Mouse (Mus musculus) cerebellum, postnatal 14 days (tissue): ENCODE data around the gene Epha3.

Experiments
- DNase-seq, 2 experiments: peaks; one replicate each; pipeline ENCODE4 v3.0.0; 2021; ENCODE audit warnings: mixed read lengths in 2 of 2

The Epha3 gene

GRCm38 (mm10) chr16:63646577-63646976 is 217.4 kb downstream of the Epha3 start:
- DNase-seq: no peak

- DNase-seq: no peak
Observed at GRCm38 (mm10) chr16:63642641-63643040, 221.3 kb downstream of the Epha3 start.

- DNase-seq: no peak
Observed at GRCm38 (mm10) chr16:63641603-63642002, 222.4 kb downstream of the Epha3 start.

GRCm38 (mm10) chr16:63638701-63639100 is 225.3 kb downstream of the Epha3 start:
- DNase-seq: no peak

- DNase-seq: peak; percentile 22 to 65
Observed at GRCm38 (mm10) chr16:63633748-63634166, 230.2 kb downstream of the Epha3 start.

- peak in 1 of 2 experiments; percentile 34 for DNase-seq
Observed at GRCm38 (mm10) chr16:63625229-63625628, 238.7 kb downstream of the Epha3 start.

- peak; percentile 38 to 62 for DNase-seq
Observed at GRCm38 (mm10) chr16:63621845-63622244, 242.1 kb downstream of the Epha3 start.

GRCm38 (mm10) chr16:63615396-63615795 is 248.6 kb downstream of the Epha3 start:
- DNase-seq: no peak

- DNase-seq: no peak
Observed at GRCm38 (mm10) chr16:63613006-63613405, 251.0 kb downstream of the Epha3 start.

GRCm38 (mm10) chr16:63600229-63600628 is 263.7 kb downstream of the Epha3 start:
- DNase-seq: no peak

- DNase-seq: peak; percentile 29 to 30
Observed at GRCm38 (mm10) chr16:63594656-63595055, 269.3 kb downstream of the Epha3 start.

GRCm38 (mm10) chr16:63569746-63570145 is 294.2 kb downstream of the Epha3 start:
- no peak for DNase-seq

- peak; percentile 75 to 78 for DNase-seq
Observed at GRCm38 (mm10) chr16:63566106-63566836, 297.7 kb downstream of the Epha3 start.

GRCm38 (mm10) chr16:63556410-63557146 is 307.4 kb downstream of the Epha3 start:
- peak; percentile 9 to 39 for DNase-seq

GRCm38 (mm10) chr16:63552531-63552930 is 311.4 kb downstream of the Epha3 start:
- DNase-seq: peak; percentile 57 to 72

GRCm38 (mm10) chr16:63539489-63539888 is 324.5 kb downstream of the Epha3 start:
- DNase-seq: no peak

- DNase-seq: no peak
Observed at GRCm38 (mm10) chr16:63528821-63529220, 335.2 kb downstream of the Epha3 start.

- no peak for DNase-seq
Observed at GRCm38 (mm10) chr16:63517636-63518035, 346.3 kb downstream of the Epha3 start.

GRCm38 (mm10) chr16:63510069-63510468 is 353.9 kb downstream of the Epha3 start:
- no peak for DNase-seq

GRCm38 (mm10) chr16:63506437-63506836 is 357.5 kb downstream of the Epha3 start:
- DNase-seq: no peak

- DNase-seq: no peak
Observed at GRCm38 (mm10) chr16:63501456-63501855, 362.5 kb downstream of the Epha3 start.

- DNase-seq: no peak
Observed at GRCm38 (mm10) chr16:63500975-63501393, 363.0 kb downstream of the Epha3 start.
